Mouse (Mus musculus): ENCODE measurements around the gene Nudt22. TPM values are rescaled to one million over a fixed set of nuclear protein-coding genes. Genes with fewer than 3 reads are reported as not detected.

Nudt22 gene
- polyA plus RNA-seq (2015; fragmentation: Nextera tagmentation; extraction: Ambion mirVana): 18.6 and 23.8 TPM in 2 replicates

- H3K4me3 ChIP-seq: peak within 1 kb of the TSS; percentile 63
- H3K27ac ChIP-seq: 0 out of 2 replicates have a peak within 1 kb of the TSS, but pooled peaks have one; percentile 72
- H3K36me3 ChIP-seq: peaks cover 26% of the 10 kb centered on the region
- H3K4me1 ChIP-seq (replicated peaks): peaks cover 52% of the 10 kb centered on the region
- H3K4me2 ChIP-seq: peak within 1 kb of the TSS; percentile 87
- no peaks in the 10 kb centered on the region for H3K9me3 ChIP-seq
- peak; percentile 66 for ATAC-seq (ENCODE audit: low FRiP score)
- under 1% methylated on average over 24 of the region's 24 CpGs for WGBS
- no peaks in the 10 kb centered on the region for H3K27me3 ChIP-seq
- peak within 1 kb of the TSS; percentile 83 for H3K9ac ChIP-seq
These were observed at the start of gene Nudt22, which contains the start of gene Trpt1 for GRCm38 (mm10) chr19:6996006-6996405. Nudt22 (minus strand) TSS chr19:6996117. Trpt1 (plus strand) TSS chr19:6996131.

GRCm38 (mm10) chr19:7044706-7045105 is 48.8 kb upstream of the Nudt22 start:
- Histone ChIP-seq H3K36me3 (no peaks in the 10 kb centered on the region), H3K4me3 (no peak overlapping the region), H3K27me3 (no peaks in the 10 kb centered on the region), H3K27ac (no peak overlapping the region), H3K4me1 (replicated peaks) (peaks cover 7% of the 10 kb centered on the region), H3K9me3 (no peaks in the 10 kb centered on the region), H3K9ac (no peak overlapping the region), H3K4me2 (no peak overlapping the region)
- 42% methylated on average over 4 of the region's 4 CpGs for WGBS
- ATAC-seq (ENCODE audit: low FRiP score): no peak

- peaks cover 7% of the 10 kb centered on the region for H3K4me1 ChIP-seq (replicated peaks)
- H3K9me3 ChIP-seq: no peaks in the 10 kb centered on the region
- no peak overlapping the region for H3K4me2 ChIP-seq
- no peak for ATAC-seq (ENCODE audit: low FRiP score)
- H3K27me3 ChIP-seq: no peaks in the 10 kb centered on the region
- no peak overlapping the region for H3K27ac ChIP-seq
- H3K9ac ChIP-seq: no peak overlapping the region
- 69% methylated on average over 4 of the region's 4 CpGs for WGBS
- no peak overlapping the region for H3K4me3 ChIP-seq
- H3K36me3 ChIP-seq: no peaks in the 10 kb centered on the region
These were observed 48.4 kb upstream of the Nudt22 start for GRCm38 (mm10) chr19:7044279-7044678.

- Histone ChIP-seq H3K36me3 (peaks cover 6% of the 10 kb centered on the region), H3K9me3 (no peaks in the 10 kb centered on the region), H3K27me3 (no peaks in the 10 kb centered on the region), H3K9ac (peak overlapping the region; percentile 85; the same call in 1 of the 2 replicates), H3K4me2 (peak overlapping the region; percentile 81), H3K4me3 (peak overlapping the region; percentile 53), H3K4me1 (replicated peaks) (peaks cover 38% of the 10 kb centered on the region), H3K27ac (peak overlapping the region; percentile 96)
- no peak for ATAC-seq (ENCODE audit: low FRiP score)
- 91% methylated on average over 2 of the region's 2 CpGs for WGBS
These were observed 45.3 kb upstream of the Nudt22 start for GRCm38 (mm10) chr19:7041171-7041570.

GRCm38 (mm10) chr19:7040637-7041130 is 44.8 kb upstream of the Nudt22 start:
- Histone ChIP-seq H3K27me3 (no peaks in the 10 kb centered on the region), H3K4me1 (replicated peaks) (peaks cover 39% of the 10 kb centered on the region), H3K9me3 (no peaks in the 10 kb centered on the region), H3K27ac (peak overlapping the region; percentile 96), H3K4me3 (peak overlapping the region; percentile 53), H3K9ac (peak overlapping the region; percentile 85), H3K36me3 (peaks cover 6% of the 10 kb centered on the region), H3K4me2 (peak overlapping the region; percentile 81)
- ATAC-seq (ENCODE audit: low FRiP score): peak; percentile 0; the same call in 1 of the 2 replicates
- WGBS: 29% methylated on average over 13 of the region's 13 CpGs

GRCm38 (mm10) chr19:7039841-7040636 is 44.1 kb upstream of the Nudt22 start, which contains the start of gene Stip1:
Stip1 (minus strand) TSS chr19:7039967.
- H3K9me3 ChIP-seq: no peaks in the 10 kb centered on the region
- WGBS: under 1% methylated on average over 45 of the region's 49 CpGs

GRCm38 (mm10) chr19:7039088-7039720 is 43.3 kb upstream of the Nudt22 start:
- peak; percentile 30 for ATAC-seq (ENCODE audit: low FRiP score)

More at GRCm38 (mm10) chr19:7039841-7040636, 44.1 kb upstream of the Nudt22 start, which contains the start of gene Stip1:
- peak within 1 kb of the TSS; percentile 96 for H3K27ac ChIP-seq
- H3K4me3 ChIP-seq: peak within 1 kb of the TSS; percentile 92
- no peaks in the 10 kb centered on the region for H3K27me3 ChIP-seq
- peaks cover 13% of the 10 kb centered on the region for H3K36me3 ChIP-seq
- H3K4me1 ChIP-seq (replicated peaks): peaks cover 39% of the 10 kb centered on the region
- H3K9ac ChIP-seq: peak within 1 kb of the TSS; percentile 96
- H3K4me2 ChIP-seq: peak within 1 kb of the TSS; percentile 81
- ATAC-seq (ENCODE audit: low FRiP score): peak; percentile 99

GRCm38 (mm10) chr19:7034006-7034405 is 38.1 kb upstream of the Nudt22 start:
- Histone ChIP-seq H3K36me3 (peaks cover 70% of the 10 kb centered on the region), H3K9ac (no peak overlapping the region), H3K4me2 (no peak overlapping the region), H3K9me3 (no peaks in the 10 kb centered on the region), H3K4me3 (no peak overlapping the region), H3K27ac (no peak overlapping the region), H3K4me1 (replicated peaks) (peaks cover 29% of the 10 kb centered on the region), H3K27me3 (no peaks in the 10 kb centered on the region)
- WGBS: 93% methylated on average over 5 of the region's 5 CpGs
- no peak for ATAC-seq (ENCODE audit: low FRiP score)

More at GRCm38 (mm10) chr19:7039088-7039720, 43.3 kb upstream of the Nudt22 start:
- peak overlapping the region; percentile 96 for H3K9ac ChIP-seq
- H3K27ac ChIP-seq: peak overlapping the region; percentile 95
- peaks cover 39% of the 10 kb centered on the region for H3K4me1 ChIP-seq (replicated peaks)
- H3K36me3 ChIP-seq: peaks cover 20% of the 10 kb centered on the region
- WGBS: 1% methylated on average over 31 of the region's 35 CpGs
- H3K9me3 ChIP-seq: no peaks in the 10 kb centered on the region
- peak overlapping the region; percentile 92 for H3K4me3 ChIP-seq
- H3K27me3 ChIP-seq: no peaks in the 10 kb centered on the region
- peak overlapping the region; percentile 81 for H3K4me2 ChIP-seq

- H3K36me3 ChIP-seq: peaks cover 98% of the 10 kb centered on the region
- no peak overlapping the region for H3K4me3 ChIP-seq
- H3K27me3 ChIP-seq: no peaks in the 10 kb centered on the region
- no peak overlapping the region for H3K27ac ChIP-seq
- no peaks in the 10 kb centered on the region for H3K9me3 ChIP-seq
- WGBS: 98% methylated on average over 5 of the region's 5 CpGs
- no peaks in the 10 kb centered on the region for H3K4me1 ChIP-seq (replicated peaks)
- no peak for ATAC-seq (ENCODE audit: low FRiP score)
- H3K4me2 ChIP-seq: no peak overlapping the region
- H3K9ac ChIP-seq: no peak overlapping the region
These were observed 33.6 kb upstream of the Nudt22 start for GRCm38 (mm10) chr19:7029531-7029930.

GRCm38 (mm10) chr19:7020224-7020641 is 24.3 kb upstream of the Nudt22 start:
- Histone ChIP-seq H3K9ac (no peak overlapping the region), H3K27me3 (no peaks in the 10 kb centered on the region), H3K4me2 (no peak overlapping the region), H3K36me3 (peaks cover 86% of the 10 kb centered on the region), H3K27ac (no peak overlapping the region; the same call in 1 of the 2 replicates), H3K4me3 (no peak overlapping the region), H3K4me1 (replicated peaks) (no peaks in the 10 kb centered on the region), H3K9me3 (no peaks in the 10 kb centered on the region)
- WGBS: 54% methylated on average over 3 of the region's 3 CpGs
- no peak for ATAC-seq (ENCODE audit: low FRiP score)

GRCm38 (mm10) chr19:7019191-7019590 is 23.3 kb upstream of the Nudt22 start, which contains the start of gene Fermt3:
Fermt3 (minus strand) TSS chr19:7019469.
- no peak for ATAC-seq (ENCODE audit: low FRiP score)
- 86% methylated on average over 5 of the region's 5 CpGs for WGBS
- Histone ChIP-seq H3K27me3 (no peaks in the 10 kb centered on the region), H3K4me3 (no peak within 1 kb of the TSS), H3K9ac (no peak within 1 kb of the TSS), H3K4me1 (replicated peaks) (no peaks in the 10 kb centered on the region), H3K27ac (no peak within 1 kb of the TSS; the same call in 1 of the 2 replicates), H3K4me2 (no peak within 1 kb of the TSS), H3K9me3 (no peaks in the 10 kb centered on the region), H3K36me3 (peaks cover 82% of the 10 kb centered on the region)

GRCm38 (mm10) chr19:7018546-7018945 is 22.6 kb upstream of the Nudt22 start:
- H3K27me3 ChIP-seq: no peaks in the 10 kb centered on the region
- H3K9me3 ChIP-seq: no peaks in the 10 kb centered on the region
- no peak overlapping the region for H3K4me3 ChIP-seq
- H3K27ac ChIP-seq: no peak overlapping the region
- no peak for ATAC-seq (ENCODE audit: low FRiP score)
- H3K36me3 ChIP-seq: peaks cover 83% of the 10 kb centered on the region
- H3K9ac ChIP-seq: no peak overlapping the region
- 93% methylated on average over 11 of the region's 11 CpGs for WGBS
- no peak overlapping the region for H3K4me2 ChIP-seq
- no peaks in the 10 kb centered on the region for H3K4me1 ChIP-seq (replicated peaks)
